Mouse (Mus musculus): Measurements from ENCODE around the gene Hsdl1. TPM values are rescaled to one million over a fixed set of nuclear protein-coding genes. Genes with fewer than 3 reads are reported as not detected.
A peak's percentile ranks its signal among the peaks of the same experiment; 100 is the strongest.

Hsdl1 gene
- polyA plus RNA-seq, 1 experiment, result 149 TPM

DNA sequence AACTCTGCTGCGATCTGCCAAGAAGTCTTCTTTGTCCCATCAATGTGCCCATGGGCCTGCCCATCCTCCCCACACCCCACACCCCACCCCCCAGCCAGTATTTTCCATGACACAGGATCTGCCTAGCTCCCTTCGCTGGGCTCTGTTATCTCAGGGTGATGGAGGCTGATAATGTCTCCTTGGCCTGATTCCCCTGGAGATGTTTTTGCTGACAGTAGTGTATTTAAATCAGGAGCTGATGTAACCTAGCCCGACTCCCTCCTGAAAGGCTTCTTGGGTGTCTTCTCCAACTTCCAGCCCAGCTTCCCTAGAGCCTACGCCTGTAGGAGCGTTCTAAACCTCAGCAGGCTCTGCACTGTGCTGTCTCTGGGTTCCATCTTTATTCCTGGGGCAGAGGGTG, 43.9 kb upstream of the Hsdl1 start:
- H3K27me3 ChIP-seq (ENCODE audit: control insufficient read depth, insufficient read depth, low read length), result no peaks in the 10 kb centered on the region
- no peak for DNase-seq
- no peak overlapping the region for H3K27ac ChIP-seq (ENCODE audit: control insufficient read depth, insufficient read depth, low read length)
- no peak overlapping the region for H3K4me3 ChIP-seq (ENCODE audit: control insufficient read depth, insufficient read depth, low read length)
- no peaks in the 10 kb centered on the region for H3K36me3 ChIP-seq (ENCODE audit: control insufficient read depth, insufficient read depth, low read length)
- 77% methylated on average over 5 of the region's 5 CpGs for WGBS
- no peak for TF ChIP-seq POLR2A (IDR thresholded peaks at IDR 0.05; ENCODE audit: control insufficient read depth, extremely low read depth, insufficient read depth, low read length, poor library complexity)
- TF ChIP-seq CTCF (IDR thresholded peaks at IDR 0.05; ENCODE audit: borderline replicate concordance, control insufficient read depth, extremely low read depth, insufficient read depth, low read length, poor library complexity), result no peak
- H3K4me1 ChIP-seq (replicated peaks; ENCODE audit: control insufficient read depth, insufficient read depth, low read length), result no peaks in the 10 kb centered on the region

DNA sequence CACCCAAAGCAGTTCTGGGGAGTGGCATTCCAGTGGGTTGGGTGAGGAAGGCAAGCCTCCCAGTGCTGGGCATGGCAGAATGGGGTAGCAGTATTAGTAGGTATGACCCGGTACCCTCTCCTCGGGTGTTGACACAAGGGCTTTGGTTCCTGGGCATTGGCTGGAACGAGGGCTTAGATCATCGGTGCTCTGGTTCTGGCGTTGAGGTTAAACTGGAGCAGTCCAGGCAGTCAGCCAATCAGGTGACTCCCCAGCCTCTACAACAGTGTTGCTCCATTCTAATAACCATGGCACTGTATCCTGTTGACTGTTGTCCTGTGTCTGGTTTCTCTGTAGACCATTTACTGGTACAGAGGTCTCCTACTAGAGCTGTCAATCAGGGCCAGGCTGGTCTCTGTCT, 42.6 kb upstream of the Hsdl1 start:
- no peak for DNase-seq
- Histone ChIP-seq H3K27me3 (ENCODE audit: control insufficient read depth, insufficient read depth, low read length) (no peaks in the 10 kb centered on the region), H3K27ac (ENCODE audit: control insufficient read depth, insufficient read depth, low read length) (no peak overlapping the region), H3K4me1 (replicated peaks; ENCODE audit: control insufficient read depth, insufficient read depth, low read length) (no peaks in the 10 kb centered on the region), H3K36me3 (ENCODE audit: control insufficient read depth, insufficient read depth, low read length) (no peaks in the 10 kb centered on the region), H3K4me3 (ENCODE audit: control insufficient read depth, insufficient read depth, low read length) (no peak overlapping the region)
- WGBS, result 91% methylated on average over 5 of the region's 5 CpGs
- no peak for TF ChIP-seq POLR2A (IDR thresholded peaks at IDR 0.05; ENCODE audit: control insufficient read depth, extremely low read depth, insufficient read depth, low read length, poor library complexity)
- no peak for TF ChIP-seq CTCF (IDR thresholded peaks at IDR 0.05; ENCODE audit: borderline replicate concordance, control insufficient read depth, extremely low read depth, insufficient read depth, low read length, poor library complexity)

DNA sequence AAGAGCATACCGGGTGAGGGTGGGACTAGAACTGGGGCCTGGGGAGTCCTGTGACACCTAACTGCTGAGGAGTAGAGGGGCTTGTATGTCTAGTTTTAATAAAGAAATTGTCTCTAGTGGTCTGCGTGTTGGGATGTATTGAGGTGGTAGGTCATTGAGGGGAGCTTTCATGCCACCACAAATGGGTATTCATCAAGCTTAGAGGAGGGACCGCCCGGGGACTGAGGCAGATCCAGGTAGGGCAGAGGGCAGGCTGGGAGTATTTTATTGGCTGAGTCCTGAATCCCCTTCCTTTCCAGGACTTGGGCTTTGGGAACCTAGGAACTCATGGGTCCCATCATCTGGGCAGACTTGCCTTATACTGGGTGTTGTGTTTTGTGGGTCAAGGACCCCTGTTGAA, 41.8 kb upstream of the Hsdl1 start:
- no peak for DNase-seq
- WGBS, result 94% methylated on average over 4 of the region's 4 CpGs
- H3K4me3 ChIP-seq (ENCODE audit: control insufficient read depth, insufficient read depth, low read length), result no peak overlapping the region
- no peak for TF ChIP-seq POLR2A (IDR thresholded peaks at IDR 0.05; ENCODE audit: control insufficient read depth, extremely low read depth, insufficient read depth, low read length, poor library complexity)
- no peak for TF ChIP-seq CTCF (IDR thresholded peaks at IDR 0.05; ENCODE audit: borderline replicate concordance, control insufficient read depth, extremely low read depth, insufficient read depth, low read length, poor library complexity)
- no peaks in the 10 kb centered on the region for H3K27me3 ChIP-seq (ENCODE audit: control insufficient read depth, insufficient read depth, low read length)
- H3K36me3 ChIP-seq (ENCODE audit: control insufficient read depth, insufficient read depth, low read length), result no peaks in the 10 kb centered on the region
- no peaks in the 10 kb centered on the region for H3K4me1 ChIP-seq (replicated peaks; ENCODE audit: control insufficient read depth, insufficient read depth, low read length)
- no peak overlapping the region for H3K27ac ChIP-seq (ENCODE audit: control insufficient read depth, insufficient read depth, low read length)

DNA sequence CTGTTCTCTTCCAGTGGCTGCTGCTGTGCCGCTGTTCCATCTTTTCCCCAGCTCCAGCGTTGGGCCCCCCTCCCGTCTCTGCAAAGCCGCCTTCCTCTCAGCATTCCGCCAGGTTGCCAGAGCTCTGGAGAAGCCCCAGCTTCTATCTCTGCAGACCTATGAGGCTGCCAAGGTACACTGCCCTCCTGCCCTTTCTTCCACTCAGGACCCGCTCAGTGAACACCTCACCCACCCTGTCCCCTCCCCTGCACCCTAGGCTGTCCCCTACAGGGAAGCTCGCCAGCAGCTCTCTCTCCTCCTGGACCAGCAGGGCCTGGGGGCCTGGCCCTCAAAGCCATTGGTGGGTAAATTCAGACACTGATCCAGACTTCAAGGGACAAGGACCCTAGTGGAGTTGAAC, 41.4 kb upstream of the Hsdl1 start:
- WGBS, result 89% methylated on average over 7 of the region's 7 CpGs
- Histone ChIP-seq H3K27me3 (ENCODE audit: control insufficient read depth, insufficient read depth, low read length) (no peaks in the 10 kb centered on the region), H3K36me3 (ENCODE audit: control insufficient read depth, insufficient read depth, low read length) (no peaks in the 10 kb centered on the region), H3K4me1 (replicated peaks; ENCODE audit: control insufficient read depth, insufficient read depth, low read length) (no peaks in the 10 kb centered on the region), H3K4me3 (ENCODE audit: control insufficient read depth, insufficient read depth, low read length) (no peak overlapping the region), H3K27ac (ENCODE audit: control insufficient read depth, insufficient read depth, low read length) (no peak overlapping the region)
- no peak for TF ChIP-seq CTCF (IDR thresholded peaks at IDR 0.05; ENCODE audit: borderline replicate concordance, control insufficient read depth, extremely low read depth, insufficient read depth, low read length, poor library complexity)
- TF ChIP-seq POLR2A (IDR thresholded peaks at IDR 0.05; ENCODE audit: control insufficient read depth, extremely low read depth, insufficient read depth, low read length, poor library complexity), result no peak
- DNase-seq, result no peak

DNA sequence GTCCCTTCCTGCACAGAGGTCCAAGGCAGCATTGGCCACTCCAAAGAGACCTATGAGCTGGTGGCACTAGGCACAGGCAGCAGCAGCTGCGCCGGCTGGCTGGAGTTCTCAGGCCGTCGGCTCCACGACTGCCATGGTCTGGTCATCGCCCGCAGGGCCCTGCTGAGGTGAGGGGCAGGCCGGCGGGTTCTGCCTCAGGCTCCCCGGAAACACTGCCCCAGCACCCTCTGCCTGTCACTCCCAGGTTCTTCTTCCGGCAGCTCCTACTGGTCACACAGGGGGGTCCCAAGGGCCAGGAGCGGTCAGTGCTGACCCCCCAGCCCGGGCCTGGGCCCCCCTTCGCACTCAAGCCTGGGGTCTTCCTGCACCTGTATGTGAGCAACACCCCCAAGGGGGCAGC, 40.1 kb upstream of the Hsdl1 start:
- H3K4me3 ChIP-seq (ENCODE audit: control insufficient read depth, insufficient read depth, low read length), result no peak overlapping the region
- H3K4me1 ChIP-seq (replicated peaks; ENCODE audit: control insufficient read depth, insufficient read depth, low read length), result no peaks in the 10 kb centered on the region
- WGBS, result 87% methylated on average over 14 of the region's 14 CpGs
- H3K36me3 ChIP-seq (ENCODE audit: control insufficient read depth, insufficient read depth, low read length), result no peaks in the 10 kb centered on the region
- no peak for TF ChIP-seq POLR2A (IDR thresholded peaks at IDR 0.05; ENCODE audit: control insufficient read depth, extremely low read depth, insufficient read depth, low read length, poor library complexity)
- TF ChIP-seq CTCF (IDR thresholded peaks at IDR 0.05; ENCODE audit: borderline replicate concordance, control insufficient read depth, extremely low read depth, insufficient read depth, low read length, poor library complexity), result no peak
- no peak overlapping the region for H3K27ac ChIP-seq (ENCODE audit: control insufficient read depth, insufficient read depth, low read length)
- H3K27me3 ChIP-seq (ENCODE audit: control insufficient read depth, insufficient read depth, low read length), result no peaks in the 10 kb centered on the region
- DNase-seq, result no peak

DNA sequence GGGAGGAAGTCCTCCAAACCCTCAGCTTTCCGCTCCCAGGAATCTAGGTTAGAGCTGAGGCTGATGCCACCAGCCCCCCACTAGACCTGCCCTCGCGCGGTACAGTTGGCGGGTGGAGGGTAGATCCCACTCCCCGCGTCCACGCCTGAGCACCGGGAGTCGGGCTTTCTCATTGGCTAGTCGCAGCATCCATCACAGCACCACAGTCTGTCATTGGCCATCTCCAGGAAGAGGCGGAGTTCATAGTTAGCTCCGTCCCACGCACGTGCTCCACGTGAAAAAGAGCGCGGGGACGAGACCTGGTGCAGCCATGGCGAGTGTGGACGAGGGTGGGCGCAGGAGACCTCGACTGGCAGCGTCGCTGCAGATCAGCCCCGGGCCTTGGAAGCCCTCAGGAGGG, 37.5 kb upstream of the Hsdl1 start, which contains the start of gene Adad2:
Adad2 (plus strand) TSS at position 277 of the 400 bp plus-strand sequence.
- Histone ChIP-seq H3K36me3 (ENCODE audit: control insufficient read depth, insufficient read depth, low read length) (no peaks in the 10 kb centered on the region), H3K27ac (ENCODE audit: control insufficient read depth, insufficient read depth, low read length) (no peak within 1 kb of the TSS), H3K4me1 (replicated peaks; ENCODE audit: control insufficient read depth, insufficient read depth, low read length) (no peaks in the 10 kb centered on the region), H3K27me3 (ENCODE audit: control insufficient read depth, insufficient read depth, low read length) (no peaks in the 10 kb centered on the region), H3K4me3 (ENCODE audit: control insufficient read depth, insufficient read depth, low read length) (no peak within 1 kb of the TSS)
- 85% methylated on average over 26 of the region's 26 CpGs for WGBS
- no peak for TF ChIP-seq POLR2A (IDR thresholded peaks at IDR 0.05; ENCODE audit: control insufficient read depth, extremely low read depth, insufficient read depth, low read length, poor library complexity)
- TF ChIP-seq CTCF (IDR thresholded peaks at IDR 0.05; ENCODE audit: borderline replicate concordance, control insufficient read depth, extremely low read depth, insufficient read depth, low read length, poor library complexity), result no peak
- DNase-seq, result no peak

DNA sequence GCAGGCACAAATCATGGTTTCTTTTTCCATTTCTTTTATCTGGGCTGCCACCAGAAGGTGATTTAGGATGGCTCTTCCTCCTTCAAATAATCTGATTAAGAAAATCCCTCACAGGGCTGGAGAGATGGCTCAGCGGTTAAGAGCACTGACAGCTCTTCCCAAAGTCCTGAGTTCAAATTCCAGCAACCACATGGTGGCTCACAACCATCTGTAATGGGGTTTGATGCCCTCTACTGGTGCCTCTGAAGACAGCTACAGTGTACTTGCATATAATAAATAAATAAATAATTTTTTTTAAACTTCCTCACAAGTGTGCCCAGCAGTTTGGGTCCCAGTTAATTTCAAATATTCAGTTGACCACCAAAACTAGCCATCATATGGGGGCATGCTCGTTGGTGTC, 31.2 kb upstream of the Hsdl1 start:
- 88% methylated on average over 2 of the region's 2 CpGs for WGBS
- no peaks in the 10 kb centered on the region for H3K27me3 ChIP-seq (ENCODE audit: control insufficient read depth, insufficient read depth, low read length)
- no peak for TF ChIP-seq POLR2A (IDR thresholded peaks at IDR 0.05; ENCODE audit: control insufficient read depth, extremely low read depth, insufficient read depth, low read length, poor library complexity)
- no peak for TF ChIP-seq CTCF (IDR thresholded peaks at IDR 0.05; ENCODE audit: borderline replicate concordance, control insufficient read depth, extremely low read depth, insufficient read depth, low read length, poor library complexity)
- DNase-seq, result peak; percentile 19
- no peak overlapping the region for H3K27ac ChIP-seq (ENCODE audit: control insufficient read depth, insufficient read depth, low read length)
- no peak overlapping the region for H3K4me3 ChIP-seq (ENCODE audit: control insufficient read depth, insufficient read depth, low read length)
- H3K4me1 ChIP-seq (replicated peaks; ENCODE audit: control insufficient read depth, insufficient read depth, low read length), result peaks cover 13% of the 10 kb centered on the region
- peaks cover 6% of the 10 kb centered on the region for H3K36me3 ChIP-seq (ENCODE audit: control insufficient read depth, insufficient read depth, low read length)
